Mouse (Mus musculus): ENCODE results near the gene Drg1. TPM values are rescaled to one million over a fixed set of nuclear protein-coding genes. Genes with fewer than 3 reads are reported as not detected.

Gene Drg1
- polyA plus RNA-seq, 1 experiment from 2014 or later: 263 TPM

DNA sequence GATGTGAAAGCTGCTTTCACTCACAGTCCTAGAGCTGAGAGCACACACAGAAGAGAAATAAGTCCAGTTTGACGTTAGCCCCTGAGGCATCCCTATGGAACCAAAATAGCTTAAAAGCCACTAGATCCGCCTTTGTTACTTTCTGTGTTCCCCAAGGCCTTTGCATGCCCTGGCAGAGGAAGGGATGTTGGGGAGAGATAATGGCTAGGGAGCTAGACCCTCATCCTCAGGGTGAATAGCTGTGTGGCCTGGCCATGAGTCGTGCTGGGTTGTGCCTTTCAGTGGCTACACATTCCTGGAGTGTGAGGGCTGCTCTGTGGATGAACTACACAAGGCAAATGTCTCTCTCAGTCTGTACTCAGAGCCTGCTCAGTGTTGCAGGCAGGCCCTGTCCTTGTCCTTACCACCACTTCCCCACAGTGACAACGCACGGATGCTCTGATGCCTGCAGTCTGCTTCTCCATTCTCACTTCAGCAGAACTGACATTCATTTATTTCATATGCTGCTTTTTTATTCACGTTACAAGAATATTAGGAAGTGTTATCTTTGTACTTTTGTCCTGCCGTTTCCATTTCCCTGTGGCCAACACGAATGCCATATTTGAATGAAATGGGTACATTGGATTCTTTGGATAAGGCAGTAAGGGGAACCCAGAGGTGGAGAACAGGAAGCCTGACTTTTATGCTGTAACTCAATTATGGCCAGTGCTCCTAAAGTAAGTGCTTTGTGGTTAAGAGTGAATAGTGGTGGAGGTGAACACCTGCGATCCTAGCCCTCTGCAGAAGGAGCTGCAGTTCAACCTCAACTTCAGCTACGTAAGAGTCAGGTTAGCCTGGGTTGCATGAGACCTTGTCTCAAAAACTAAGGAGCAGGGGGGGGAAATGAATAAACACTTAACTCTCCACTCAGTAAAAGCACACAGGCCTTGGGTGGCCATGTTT, 31.9 kb upstream of the Drg1 start:
- Histone ChIP-seq H3K27ac (no peak overlapping the region), H3K27me3 (ENCODE audit: insufficient read depth, poor library complexity, severe bottlenecking) (no peaks in the 10 kb centered on the region), H3K4me3 (no peak overlapping the region), H3K4me1 (peaks cover 37% of the 10 kb centered on the region), H3K36me3 (peaks cover 99% of the 10 kb centered on the region), H3K9me3 (no peaks in the 10 kb centered on the region)
- DNase-seq (ENCODE audit: low spot score): no peak
- WGBS: 82% methylated on average over 10 of the region's 10 CpGs

DNA sequence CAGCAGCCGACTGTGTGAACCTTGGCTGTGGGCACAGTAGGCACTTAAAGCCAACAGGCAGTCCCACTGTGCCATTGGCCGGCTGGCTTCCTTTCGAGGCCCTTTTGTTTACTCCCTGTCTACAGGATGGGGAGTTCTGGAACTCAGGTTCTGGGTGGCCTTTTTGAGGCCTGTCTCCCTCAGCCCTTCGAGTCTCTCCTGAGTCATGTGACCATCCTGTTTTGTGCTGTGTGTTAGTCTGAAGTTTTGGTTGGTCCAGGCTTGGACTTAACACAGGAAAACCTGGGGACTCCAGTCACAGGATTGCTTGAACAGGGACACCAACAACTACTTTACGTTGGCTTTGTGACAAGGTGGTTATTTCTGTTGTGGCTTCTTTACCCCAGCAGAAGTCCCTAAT, 29.8 kb upstream of the Drg1 start:
- Histone ChIP-seq H3K9me3 (no peaks in the 10 kb centered on the region), H3K4me3 (no peak overlapping the region), H3K27me3 (ENCODE audit: insufficient read depth, poor library complexity, severe bottlenecking) (no peaks in the 10 kb centered on the region), H3K4me1 (peaks cover 43% of the 10 kb centered on the region), H3K27ac (no peak overlapping the region), H3K36me3 (peaks cover 87% of the 10 kb centered on the region)
- no peak for DNase-seq (ENCODE audit: low spot score)
- WGBS: 80% methylated on average over 5 of the region's 5 CpGs

DNA sequence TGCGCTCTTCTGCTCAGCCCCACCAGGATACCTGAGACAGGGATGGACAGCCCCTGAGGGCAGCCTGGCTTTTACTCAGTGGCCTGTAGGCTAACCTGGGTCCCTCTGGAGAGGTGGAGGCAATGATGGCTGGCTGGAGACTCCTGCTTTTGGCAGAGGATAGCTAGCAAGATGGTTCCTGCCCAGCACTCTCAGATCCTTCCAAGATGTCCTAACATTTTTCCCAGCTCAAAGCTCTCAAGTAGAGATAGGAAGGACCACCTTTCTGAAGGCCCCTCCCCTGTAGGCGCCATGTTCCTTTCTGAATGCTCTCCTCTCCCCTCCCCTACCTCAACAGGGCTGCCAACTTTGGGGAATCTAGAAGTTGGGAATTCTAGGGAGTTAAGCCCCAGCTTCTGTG, 28.4 kb upstream of the Drg1 start:
- H3K9me3 ChIP-seq: no peaks in the 10 kb centered on the region
- peaks cover 45% of the 10 kb centered on the region for H3K4me1 ChIP-seq
- no peaks in the 10 kb centered on the region for H3K27me3 ChIP-seq (ENCODE audit: insufficient read depth, poor library complexity, severe bottlenecking)
- no peak for DNase-seq (ENCODE audit: low spot score)
- H3K27ac ChIP-seq: no peak overlapping the region
- peaks cover 75% of the 10 kb centered on the region for H3K36me3 ChIP-seq
- 86% methylated on average over 2 of the region's 2 CpGs for WGBS
- 0 out of 2 replicates have a peak overlapping the region, but pooled peaks have one; percentile 3 for H3K4me3 ChIP-seq

DNA sequence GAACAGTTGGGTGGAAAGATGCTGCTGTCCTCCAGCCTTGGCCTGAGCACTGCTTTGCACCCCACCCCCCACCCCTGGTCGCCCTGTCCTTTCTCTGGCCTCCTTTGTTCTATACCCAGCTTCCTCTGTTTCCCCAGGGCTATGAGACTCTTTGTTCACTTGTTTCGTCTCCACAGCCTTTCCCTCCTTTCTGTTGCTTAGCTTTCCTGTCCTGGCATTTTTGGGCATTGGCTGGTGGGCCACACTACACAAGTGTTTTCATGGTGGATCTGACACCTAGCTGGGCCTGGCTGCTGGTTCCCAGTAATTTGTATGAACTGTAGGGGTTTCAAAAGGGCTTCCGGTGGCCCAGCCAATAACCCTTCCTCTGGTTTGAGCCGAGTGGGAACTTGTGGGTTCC, 27.1 kb upstream of the Drg1 start:
- no peak for DNase-seq (ENCODE audit: low spot score)
- no peaks in the 10 kb centered on the region for H3K9me3 ChIP-seq
- no peaks in the 10 kb centered on the region for H3K27me3 ChIP-seq (ENCODE audit: insufficient read depth, poor library complexity, severe bottlenecking)
- peak overlapping the region; percentile 90 for H3K4me3 ChIP-seq
- peak overlapping the region; percentile 100 for H3K27ac ChIP-seq
- 72% methylated on average over 4 of the region's 4 CpGs for WGBS
- H3K4me1 ChIP-seq: peaks cover 45% of the 10 kb centered on the region
- peaks cover 63% of the 10 kb centered on the region for H3K36me3 ChIP-seq

DNA sequence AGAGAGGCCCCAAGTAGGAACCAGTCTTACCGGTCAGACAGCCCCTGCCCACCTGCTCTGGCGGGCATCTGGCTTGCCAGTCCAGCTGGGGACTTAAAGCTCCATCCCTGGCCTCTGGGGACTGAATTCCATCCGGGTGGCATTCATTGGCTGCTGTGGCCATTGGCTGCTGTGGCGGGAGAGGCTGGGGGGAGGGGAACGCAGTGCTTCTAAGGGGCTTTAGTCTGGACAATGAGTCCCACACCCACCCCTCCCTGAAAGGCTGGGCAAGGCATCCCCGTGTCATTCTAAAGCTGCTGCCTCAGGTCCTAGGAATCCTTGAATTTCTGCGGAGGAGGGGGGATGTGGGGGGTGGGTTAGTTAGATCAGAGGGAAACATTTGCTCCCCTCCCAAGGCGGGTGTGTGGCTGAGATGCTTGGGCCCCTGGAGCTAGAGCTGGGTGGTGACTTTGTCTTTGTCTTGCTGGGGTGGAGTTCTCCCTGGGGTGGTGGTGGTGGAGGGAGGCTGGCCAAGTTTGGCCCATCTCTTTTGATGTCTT, 26.6 kb upstream of the Drg1 start:
- Histone ChIP-seq H3K27me3 (ENCODE audit: insufficient read depth, poor library complexity, severe bottlenecking) (no peaks in the 10 kb centered on the region), H3K36me3 (peaks cover 57% of the 10 kb centered on the region), H3K4me1 (peaks cover 51% of the 10 kb centered on the region), H3K27ac (peak overlapping the region; percentile 100), H3K4me3 (peak overlapping the region; percentile 90), H3K9me3 (no peaks in the 10 kb centered on the region)
- WGBS: 0% methylated on average over 8 of the region's 8 CpGs
- DNase-seq (ENCODE audit: low spot score): no peak

DNA sequence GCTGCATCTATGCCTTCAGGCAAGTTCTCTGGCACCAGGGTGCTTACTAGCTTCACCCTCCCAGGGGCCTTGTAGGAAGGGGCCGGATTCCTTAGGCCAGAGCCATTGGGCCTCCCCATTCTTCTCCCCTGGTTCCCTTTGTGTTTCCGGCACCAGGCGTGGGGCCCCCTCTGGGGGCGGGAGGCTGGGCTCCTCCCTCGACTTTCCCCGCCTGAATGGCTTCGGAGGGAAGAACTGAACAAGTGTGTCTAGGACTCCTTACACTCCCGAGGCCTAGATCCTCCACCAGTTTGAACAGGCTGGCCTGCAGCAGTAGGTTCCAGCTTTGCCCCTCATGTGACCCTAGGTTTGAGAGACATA, 25.8 kb upstream of the Drg1 start:
- Histone ChIP-seq H3K27me3 (ENCODE audit: insufficient read depth, poor library complexity, severe bottlenecking) (no peaks in the 10 kb centered on the region), H3K27ac (peak overlapping the region; percentile 100), H3K4me1 (peaks cover 53% of the 10 kb centered on the region), H3K36me3 (peaks cover 49% of the 10 kb centered on the region), H3K9me3 (no peaks in the 10 kb centered on the region), H3K4me3 (peak overlapping the region; percentile 90)
- 0% methylated on average over 8 of the region's 8 CpGs for WGBS
- peak; percentile 90 for DNase-seq (ENCODE audit: low spot score)

DNA sequence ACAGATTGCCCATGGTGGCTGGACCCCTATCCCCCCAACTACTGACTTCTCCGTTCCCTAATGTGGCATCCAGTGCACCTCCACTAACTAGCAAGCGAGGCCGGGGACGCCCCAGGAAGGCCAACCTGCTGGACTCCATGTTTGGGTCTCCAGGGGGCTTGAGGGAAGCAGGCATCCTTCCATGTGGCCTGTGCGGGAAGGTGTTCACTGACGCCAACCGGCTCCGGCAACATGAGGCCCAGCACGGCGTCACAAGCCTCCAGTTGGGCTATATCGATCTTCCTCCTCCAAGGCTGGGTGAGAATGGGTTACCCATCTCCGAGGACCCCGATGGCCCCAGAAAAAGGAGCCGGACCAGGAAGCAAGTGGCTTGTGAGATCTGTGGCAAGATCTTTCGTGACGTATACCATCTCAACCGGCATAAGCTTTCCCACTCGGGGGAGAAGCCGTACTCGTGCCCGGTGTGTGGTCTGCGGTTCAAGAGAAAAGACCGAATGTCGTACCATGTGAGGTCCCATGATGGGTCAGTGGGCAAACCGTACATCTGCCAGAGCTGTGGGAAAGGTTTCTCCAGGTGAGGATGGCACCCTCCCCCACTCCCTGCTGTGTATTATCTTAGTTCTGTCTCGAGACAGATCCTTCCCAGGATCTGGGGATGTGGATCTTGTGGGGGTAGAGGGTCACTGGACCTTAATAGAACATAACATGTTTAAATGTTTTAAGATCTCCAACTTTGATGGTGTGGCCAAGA, 25.3 kb upstream of the Drg1 start:
- peak overlapping the region; percentile 90 for H3K4me3 ChIP-seq
- peak overlapping the region; percentile 100 for H3K27ac ChIP-seq
- H3K4me1 ChIP-seq: peaks cover 53% of the 10 kb centered on the region
- 2% methylated on average over 26 of the region's 26 CpGs for WGBS
- H3K36me3 ChIP-seq: peaks cover 44% of the 10 kb centered on the region
- no peaks in the 10 kb centered on the region for H3K27me3 ChIP-seq (ENCODE audit: insufficient read depth, poor library complexity, severe bottlenecking)
- H3K9me3 ChIP-seq: no peaks in the 10 kb centered on the region
- DNase-seq (ENCODE audit: low spot score): peak; percentile 84

DNA sequence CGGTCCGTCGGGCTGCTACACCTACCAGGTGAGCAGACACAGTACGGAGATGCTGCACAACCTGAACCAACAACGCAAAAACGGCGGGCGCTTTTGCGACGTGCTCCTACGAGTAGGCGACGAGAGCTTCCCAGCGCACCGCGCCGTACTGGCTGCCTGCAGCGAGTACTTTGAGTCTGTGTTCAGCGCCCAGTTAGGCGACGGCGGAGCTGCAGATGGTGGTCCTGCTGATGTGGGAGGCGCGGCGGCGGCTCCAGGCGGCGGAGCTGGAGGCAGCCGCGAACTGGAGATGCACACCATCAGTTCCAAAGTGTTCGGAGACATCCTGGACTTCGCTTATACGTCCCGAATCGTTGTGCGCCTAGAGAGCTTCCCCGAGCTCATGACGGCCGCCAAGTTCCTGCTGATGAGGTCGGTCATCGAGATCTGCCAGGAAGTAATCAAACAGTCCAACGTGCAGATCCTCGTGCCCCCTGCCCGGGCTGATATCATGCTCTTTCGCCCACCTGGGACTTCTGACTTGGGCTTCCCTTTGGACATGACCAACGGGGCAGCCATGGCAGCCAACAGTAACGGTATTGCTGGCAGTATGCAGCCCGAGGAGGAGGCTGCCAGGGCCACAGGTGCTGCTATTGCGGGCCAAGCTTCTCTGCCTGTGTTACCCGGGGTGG, 24.6 kb upstream of the Drg1 start:
- no peaks in the 10 kb centered on the region for H3K9me3 ChIP-seq
- peaks cover 49% of the 10 kb centered on the region for H3K4me1 ChIP-seq
- H3K27ac ChIP-seq: peak overlapping the region; percentile 100
- H3K27me3 ChIP-seq (ENCODE audit: insufficient read depth, poor library complexity, severe bottlenecking): no peaks in the 10 kb centered on the region
- no peak for DNase-seq (ENCODE audit: low spot score)
- H3K36me3 ChIP-seq: peaks cover 37% of the 10 kb centered on the region
- WGBS: under 1% methylated on average over 50 of the region's 50 CpGs
- H3K4me3 ChIP-seq: peak overlapping the region; percentile 90

DNA sequence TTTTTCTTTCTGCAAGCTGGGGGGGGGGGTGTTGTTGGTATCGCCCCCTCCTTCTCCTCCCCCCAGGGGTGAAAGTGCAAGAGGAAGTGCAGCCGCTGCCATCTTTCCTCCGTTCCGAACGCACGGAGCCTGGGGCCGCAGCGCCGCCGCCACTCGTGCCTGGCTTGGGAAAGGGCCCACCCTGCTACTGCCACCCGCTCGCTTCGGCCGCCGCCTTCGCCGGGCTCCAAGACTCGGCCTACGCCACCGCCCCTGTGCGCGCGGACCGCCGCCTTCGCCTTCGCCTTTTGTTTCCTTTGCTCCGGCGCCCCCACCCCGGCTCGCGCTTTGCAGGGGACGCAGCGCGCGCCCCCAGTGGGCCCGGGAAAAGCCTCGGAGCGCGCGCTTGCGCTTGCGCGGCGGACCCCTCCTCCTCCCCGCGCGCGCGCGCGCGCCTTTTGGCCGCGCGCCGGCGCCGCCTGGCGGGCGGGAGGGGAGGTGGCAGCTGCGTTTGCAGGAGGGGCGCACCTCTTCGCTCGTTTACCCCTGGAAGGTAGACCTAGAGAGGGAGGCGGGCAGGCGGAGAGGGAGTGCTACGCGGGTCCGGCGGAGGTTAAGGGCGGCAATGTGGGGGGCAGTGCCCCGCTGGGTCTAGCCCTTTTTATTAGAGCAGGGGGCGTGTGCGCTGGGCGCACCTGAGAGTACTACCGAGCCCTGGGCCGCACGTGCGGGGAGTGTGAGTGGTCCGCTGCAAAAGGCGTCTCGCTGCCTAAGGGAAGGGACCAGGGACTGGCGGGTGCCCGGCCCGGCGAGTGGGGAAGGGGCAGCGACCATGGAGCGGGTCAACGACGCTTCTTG, 23.8 kb upstream of the Drg1 start:
- peak; percentile 91 for DNase-seq (ENCODE audit: low spot score)
- H3K9me3 ChIP-seq: no peaks in the 10 kb centered on the region
- peaks cover 44% of the 10 kb centered on the region for H3K4me1 ChIP-seq
- WGBS: 1% methylated on average over 79 of the region's 92 CpGs
- H3K36me3 ChIP-seq: peaks cover 30% of the 10 kb centered on the region
- H3K4me3 ChIP-seq: peak overlapping the region; percentile 90
- peak overlapping the region; percentile 100 for H3K27ac ChIP-seq
- no peaks in the 10 kb centered on the region for H3K27me3 ChIP-seq (ENCODE audit: insufficient read depth, poor library complexity, severe bottlenecking)

DNA sequence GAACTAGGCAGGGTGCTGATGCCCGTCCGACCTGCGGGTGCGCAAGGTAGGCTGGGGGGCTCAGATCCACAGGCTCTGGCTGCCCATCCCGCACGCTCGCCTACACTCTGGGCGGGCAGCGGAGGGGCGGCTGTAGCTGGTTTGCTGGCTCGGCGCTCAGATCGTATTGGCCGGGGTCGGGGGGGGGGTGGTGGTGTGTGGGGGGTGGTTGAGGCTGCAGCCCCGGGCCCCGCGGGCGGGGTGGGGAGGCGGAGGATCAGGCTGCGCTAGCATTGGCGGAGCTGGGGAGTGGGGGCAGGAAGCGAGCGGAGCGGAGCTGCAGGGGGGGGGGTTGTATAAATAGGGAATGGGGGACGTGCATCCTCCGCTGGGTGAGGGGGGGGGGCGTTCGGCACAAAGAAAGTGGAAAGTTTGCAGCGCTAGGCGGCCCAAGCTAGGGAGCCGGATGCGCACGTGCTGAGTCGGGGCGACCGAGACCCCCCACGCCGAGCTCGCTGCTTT, 23.1 kb upstream of the Drg1 start:
- WGBS: under 1% methylated on average over 32 of the region's 40 CpGs
- Histone ChIP-seq H3K27me3 (ENCODE audit: insufficient read depth, poor library complexity, severe bottlenecking) (no peaks in the 10 kb centered on the region), H3K27ac (peak overlapping the region; percentile 100), H3K4me1 (peaks cover 38% of the 10 kb centered on the region), H3K4me3 (peak overlapping the region; percentile 90), H3K9me3 (no peaks in the 10 kb centered on the region), H3K36me3 (peaks cover 23% of the 10 kb centered on the region)
- peak; percentile 95 for DNase-seq (ENCODE audit: low spot score)

DNA sequence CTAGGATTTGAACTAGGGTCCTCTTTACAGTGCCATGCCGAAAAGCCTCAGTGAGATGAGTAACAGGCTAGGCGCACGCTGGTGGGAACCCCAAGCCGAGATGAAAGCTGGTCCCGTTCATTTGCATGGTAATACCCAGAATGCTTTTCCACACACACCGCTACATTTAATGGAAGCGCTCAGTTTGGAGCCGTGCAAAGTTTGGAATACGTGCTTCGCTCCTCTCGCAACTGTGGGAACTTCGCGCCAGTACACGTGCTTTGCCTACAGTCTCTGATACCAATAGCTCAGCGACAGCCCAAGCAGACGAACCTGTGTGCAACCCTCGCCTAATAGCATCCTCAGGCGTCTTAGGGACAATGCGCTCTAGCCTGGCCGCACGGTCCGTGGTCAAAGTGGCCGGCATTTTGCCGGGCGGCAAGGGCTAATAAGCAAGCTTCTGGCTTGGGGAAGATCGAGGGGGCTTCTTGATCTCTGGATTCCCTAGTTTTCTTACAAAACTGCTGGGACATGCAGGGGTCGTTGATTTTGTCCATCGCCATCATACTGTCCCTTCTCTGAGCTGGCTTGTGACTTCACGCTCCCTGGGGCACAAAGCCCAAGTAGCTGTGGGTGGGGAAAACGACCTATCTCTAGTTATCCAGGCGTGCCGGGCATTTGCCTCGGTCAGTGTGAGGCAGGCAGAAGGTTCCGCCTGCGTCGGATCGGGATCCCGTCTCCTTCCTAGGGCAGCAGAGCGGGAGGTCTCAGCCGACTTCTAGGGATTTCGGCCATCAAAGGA, 22.5 kb upstream of the Drg1 start, which contains the start of gene Patz1:
Gene Patz1 (plus strand): TSS at position 354 of the 781 bp plus-strand sequence.
- peak within 1 kb of the TSS; percentile 90 for H3K4me3 ChIP-seq
- H3K36me3 ChIP-seq: peaks cover 17% of the 10 kb centered on the region
- peak within 1 kb of the TSS; percentile 100 for H3K27ac ChIP-seq
- H3K4me1 ChIP-seq: peaks cover 31% of the 10 kb centered on the region
- peak; percentile 92 for DNase-seq (ENCODE audit: low spot score)
- no peaks in the 10 kb centered on the region for H3K9me3 ChIP-seq
- H3K27me3 ChIP-seq (ENCODE audit: insufficient read depth, poor library complexity, severe bottlenecking): no peaks in the 10 kb centered on the region
- under 1% methylated on average over 41 of the region's 41 CpGs for WGBS
